Mouse (Mus musculus): ENCODE results near the gene Klhdc10.
"Not testable (repeated sequence)": the region's sequence is repeated elsewhere in the genome, so short reads cannot be mapped to it uniquely, and the experiment has no call there.

The Klhdc10 gene

GRCm38 (mm10) chr6:30401308-30402015, at the start of gene Klhdc10:
Gene Klhdc10, plus strand, starts transcription at chr6:30401868.
- peak; percentile 100 for DNase-seq (ENCODE audit: extremely low spot score)

GRCm38 (mm10) chr6:30352762-30353161, 48.9 kb upstream of the Klhdc10 start:
- no peak for DNase-seq (ENCODE audit: extremely low spot score)

GRCm38 (mm10) chr6:30353661-30354060, 48.0 kb upstream of the Klhdc10 start:
- DNase-seq (ENCODE audit: extremely low spot score) = no peak

GRCm38 (mm10) chr6:30354760-30355159, 46.9 kb upstream of the Klhdc10 start:
- no peak for DNase-seq (ENCODE audit: extremely low spot score)

- no peak for DNase-seq (ENCODE audit: extremely low spot score)
Measured at GRCm38 (mm10) chr6:30355701-30356100, 46.0 kb upstream of the Klhdc10 start.

GRCm38 (mm10) chr6:30356161-30356560, 45.5 kb upstream of the Klhdc10 start:
- DNase-seq (ENCODE audit: extremely low spot score) = no peak

GRCm38 (mm10) chr6:30356680-30357079, 45.0 kb upstream of the Klhdc10 start:
- DNase-seq (ENCODE audit: extremely low spot score) = no peak

GRCm38 (mm10) chr6:30357561-30358177, 44.0 kb upstream of the Klhdc10 start:
- DNase-seq (ENCODE audit: extremely low spot score) = peak; percentile 86

- DNase-seq (ENCODE audit: extremely low spot score) = no peak
Measured at GRCm38 (mm10) chr6:30359762-30360509, 41.7 kb upstream of the Klhdc10 start.

GRCm38 (mm10) chr6:30363808-30364207, 37.9 kb upstream of the Klhdc10 start:
- no peak for DNase-seq (ENCODE audit: extremely low spot score)

- DNase-seq (ENCODE audit: extremely low spot score) = no peak
Measured at GRCm38 (mm10) chr6:30369291-30369690, 32.4 kb upstream of the Klhdc10 start.

- no peak for DNase-seq (ENCODE audit: extremely low spot score)
Measured at GRCm38 (mm10) chr6:30372627-30373369, 28.9 kb upstream of the Klhdc10 start.

GRCm38 (mm10) chr6:30374731-30375510, 26.7 kb upstream of the Klhdc10 start:
- DNase-seq (ENCODE audit: extremely low spot score) = no peak

GRCm38 (mm10) chr6:30375791-30376190, 25.9 kb upstream of the Klhdc10 start:
- no peak for DNase-seq (ENCODE audit: extremely low spot score)

- peak; percentile 36 for DNase-seq (ENCODE audit: extremely low spot score)
Measured at GRCm38 (mm10) chr6:30381116-30381515, 20.6 kb upstream of the Klhdc10 start.

- DNase-seq (ENCODE audit: extremely low spot score) = not testable (repeated sequence)
Measured at GRCm38 (mm10) chr6:30390271-30390670, 11.4 kb upstream of the Klhdc10 start.

- peak; percentile 83 for DNase-seq (ENCODE audit: extremely low spot score)
Measured at GRCm38 (mm10) chr6:30390714-30391697, 10.7 kb upstream of the Klhdc10 start, which contains the start of gene Zc3hc1. Gene Zc3hc1, minus strand, starts transcription at chr6:30391028.

GRCm38 (mm10) chr6:30391996-30392395, 9.7 kb upstream of the Klhdc10 start:
- DNase-seq (ENCODE audit: extremely low spot score) = no peak

GRCm38 (mm10) chr6:30400146-30400545, 1.5 kb upstream of the Klhdc10 start:
- peak; percentile 9 for DNase-seq (ENCODE audit: extremely low spot score)

GRCm38 (mm10) chr6:30400716-30401115, 952 bp upstream of the Klhdc10 start:
- no peak for DNase-seq (ENCODE audit: extremely low spot score)

Measured in embryo, embryonic 9.5 days (tissue).